Mouse (Mus musculus): ENCODE data around the gene Stk32b. TPM values are rescaled to one million over a fixed set of nuclear protein-coding genes. Genes with fewer than 3 reads are reported as not detected.

Gene Stk32b
- polyA plus RNA-seq, 1 experiment from 2014 or later: 3.8 TPM

- Histone ChIP-seq H3K36me3 (ENCODE audit: insufficient read depth, low read length) (no peaks in the 10 kb centered on the region), H3K9me3 (ENCODE audit: low read length) (peaks cover 6% of the 10 kb centered on the region), H3K4me3 (ENCODE audit: low read length) (no peak overlapping the region), H3K9ac (replicated peaks; ENCODE audit: low read length) (no peak overlapping the region), H3K4me1 (ENCODE audit: insufficient read depth, low read length) (no peaks in the 10 kb centered on the region), H3K27ac (ENCODE audit: low read length) (no peak overlapping the region), H3K27me3 (ENCODE audit: insufficient read depth, low read length) (no peaks in the 10 kb centered on the region), H3K4me2 (replicated peaks; ENCODE audit: low read depth, low read length) (no peak overlapping the region)
- ATAC-seq (ENCODE audit: low FRiP score, low TSS enrichment): no peak
- 79% methylated on average over 2 of the region's 2 CpGs for WGBS
Measured at GRCm38 (mm10) chr5:37634791-37635190, 82.2 kb downstream of the Stk32b start.

DNA sequence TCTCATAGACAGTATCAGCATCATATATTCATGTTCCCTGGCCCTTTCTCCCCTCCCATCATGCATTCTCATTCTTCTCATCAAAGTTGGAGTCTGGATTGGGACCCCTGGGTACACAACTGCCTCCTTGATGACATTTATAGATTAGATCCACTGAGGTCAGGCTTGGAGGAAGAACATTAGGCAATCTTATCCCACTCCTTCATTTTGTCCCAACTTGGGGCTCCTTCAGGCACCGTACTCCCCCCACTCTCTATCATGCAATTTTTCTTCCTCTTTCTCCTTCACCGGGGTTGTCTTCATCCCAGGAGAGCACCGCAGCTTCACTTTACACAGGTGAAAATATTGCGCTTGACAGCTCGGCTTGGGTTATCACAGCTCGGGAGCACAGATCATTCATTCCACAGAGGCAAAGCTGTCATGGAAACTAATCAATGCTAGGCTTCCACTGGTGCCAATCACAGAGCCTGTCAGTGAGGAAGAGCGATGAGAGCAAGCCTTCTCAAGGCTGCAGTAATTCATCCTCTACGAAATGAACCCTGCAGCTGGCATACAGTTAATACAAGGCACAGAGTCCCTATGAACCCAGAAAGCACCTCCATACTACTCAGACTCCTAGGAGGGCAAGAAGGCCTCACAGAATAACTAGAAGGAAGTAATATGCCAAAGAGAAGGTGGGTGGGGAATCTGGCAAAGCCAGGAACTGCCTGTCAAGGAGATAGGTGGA, 89.4 kb downstream of the Stk32b start:
- no peaks in the 10 kb centered on the region for H3K27me3 ChIP-seq (ENCODE audit: insufficient read depth, low read length)
- no peaks in the 10 kb centered on the region for H3K36me3 ChIP-seq (ENCODE audit: insufficient read depth, low read length)
- H3K9me3 ChIP-seq (ENCODE audit: low read length): peaks cover 7% of the 10 kb centered on the region
- H3K4me2 ChIP-seq (replicated peaks; ENCODE audit: low read depth, low read length): no peak overlapping the region
- no peak for ATAC-seq (ENCODE audit: low FRiP score, low TSS enrichment)
- no peaks in the 10 kb centered on the region for H3K4me1 ChIP-seq (ENCODE audit: insufficient read depth, low read length)
- no peak overlapping the region for H3K27ac ChIP-seq (ENCODE audit: low read length)
- no peak overlapping the region for H3K9ac ChIP-seq (replicated peaks; ENCODE audit: low read length)
- H3K4me3 ChIP-seq (ENCODE audit: low read length): no peak overlapping the region
- 84% methylated on average over 8 of the region's 8 CpGs for WGBS

DNA sequence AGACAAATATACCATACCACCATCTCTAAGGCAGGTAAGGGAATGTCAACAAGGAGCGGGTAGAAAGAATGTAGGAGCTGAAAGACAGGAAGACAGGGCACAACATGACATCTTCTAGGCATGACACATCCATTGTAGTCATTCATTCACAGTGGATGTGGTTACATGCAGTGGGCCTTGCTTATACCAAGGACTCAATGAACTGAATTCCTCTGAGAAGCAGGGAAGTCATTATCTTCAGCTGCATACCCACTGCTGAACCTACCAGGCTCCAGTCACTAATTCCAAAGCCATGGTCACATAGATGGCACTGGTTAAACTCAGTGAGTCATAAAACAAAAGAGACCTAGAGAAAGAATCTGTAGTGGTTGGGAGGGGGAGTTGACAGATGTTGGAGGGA, 105.1 kb downstream of the Stk32b start:
- H3K4me1 ChIP-seq (ENCODE audit: insufficient read depth, low read length): no peaks in the 10 kb centered on the region
- WGBS: 97% methylated on average over 1 of the region's 1 CpGs
- ATAC-seq (ENCODE audit: low FRiP score, low TSS enrichment): no peak
- H3K9ac ChIP-seq (replicated peaks; ENCODE audit: low read length): no peak overlapping the region
- no peak overlapping the region for H3K4me2 ChIP-seq (replicated peaks; ENCODE audit: low read depth, low read length)
- no peaks in the 10 kb centered on the region for H3K36me3 ChIP-seq (ENCODE audit: insufficient read depth, low read length)
- no peak overlapping the region for H3K4me3 ChIP-seq (ENCODE audit: low read length)
- H3K9me3 ChIP-seq (ENCODE audit: low read length): no peaks in the 10 kb centered on the region
- H3K27me3 ChIP-seq (ENCODE audit: insufficient read depth, low read length): no peaks in the 10 kb centered on the region
- H3K27ac ChIP-seq (ENCODE audit: low read length): no peak overlapping the region

GRCm38 (mm10) chr5:37599566-37599965, 117.4 kb downstream of the Stk32b start:
- no peaks in the 10 kb centered on the region for H3K27me3 ChIP-seq (ENCODE audit: insufficient read depth, low read length)
- no peak overlapping the region for H3K4me3 ChIP-seq (ENCODE audit: low read length)
- H3K9ac ChIP-seq (replicated peaks; ENCODE audit: low read length): no peak overlapping the region
- H3K4me2 ChIP-seq (replicated peaks; ENCODE audit: low read depth, low read length): no peak overlapping the region
- ATAC-seq (ENCODE audit: low FRiP score, low TSS enrichment): no peak
- no peaks in the 10 kb centered on the region for H3K4me1 ChIP-seq (ENCODE audit: insufficient read depth, low read length)
- WGBS: 90% methylated on average over 1 of the region's 1 CpGs
- H3K36me3 ChIP-seq (ENCODE audit: insufficient read depth, low read length): no peaks in the 10 kb centered on the region
- no peaks in the 10 kb centered on the region for H3K9me3 ChIP-seq (ENCODE audit: low read length)
- H3K27ac ChIP-seq (ENCODE audit: low read length): no peak overlapping the region

GRCm38 (mm10) chr5:37598271-37598670, 118.7 kb downstream of the Stk32b start:
- WGBS: 87% methylated on average over 4 of the region's 4 CpGs
- H3K27me3 ChIP-seq (ENCODE audit: insufficient read depth, low read length): no peaks in the 10 kb centered on the region
- H3K4me1 ChIP-seq (ENCODE audit: insufficient read depth, low read length): no peaks in the 10 kb centered on the region
- ATAC-seq (ENCODE audit: low FRiP score, low TSS enrichment): no peak
- H3K9me3 ChIP-seq (ENCODE audit: low read length): no peaks in the 10 kb centered on the region
- no peaks in the 10 kb centered on the region for H3K36me3 ChIP-seq (ENCODE audit: insufficient read depth, low read length)
- no peak overlapping the region for H3K4me2 ChIP-seq (replicated peaks; ENCODE audit: low read depth, low read length)
- no peak overlapping the region for H3K4me3 ChIP-seq (ENCODE audit: low read length)
- no peak overlapping the region for H3K9ac ChIP-seq (replicated peaks; ENCODE audit: low read length)
- no peak overlapping the region for H3K27ac ChIP-seq (ENCODE audit: low read length)

GRCm38 (mm10) chr5:37592411-37592810, 124.6 kb downstream of the Stk32b start:
- no peak for ATAC-seq (ENCODE audit: low FRiP score, low TSS enrichment)
- no peak overlapping the region for H3K4me2 ChIP-seq (replicated peaks; ENCODE audit: low read depth, low read length)
- no peak overlapping the region for H3K4me3 ChIP-seq (ENCODE audit: low read length)
- no peaks in the 10 kb centered on the region for H3K27me3 ChIP-seq (ENCODE audit: insufficient read depth, low read length)
- no peaks in the 10 kb centered on the region for H3K9me3 ChIP-seq (ENCODE audit: low read length)
- H3K9ac ChIP-seq (replicated peaks; ENCODE audit: low read length): no peak overlapping the region
- no peak overlapping the region for H3K27ac ChIP-seq (ENCODE audit: low read length)
- no peaks in the 10 kb centered on the region for H3K4me1 ChIP-seq (ENCODE audit: insufficient read depth, low read length)
- no peaks in the 10 kb centered on the region for H3K36me3 ChIP-seq (ENCODE audit: insufficient read depth, low read length)
- 72% methylated on average over 5 of the region's 5 CpGs for WGBS

DNA sequence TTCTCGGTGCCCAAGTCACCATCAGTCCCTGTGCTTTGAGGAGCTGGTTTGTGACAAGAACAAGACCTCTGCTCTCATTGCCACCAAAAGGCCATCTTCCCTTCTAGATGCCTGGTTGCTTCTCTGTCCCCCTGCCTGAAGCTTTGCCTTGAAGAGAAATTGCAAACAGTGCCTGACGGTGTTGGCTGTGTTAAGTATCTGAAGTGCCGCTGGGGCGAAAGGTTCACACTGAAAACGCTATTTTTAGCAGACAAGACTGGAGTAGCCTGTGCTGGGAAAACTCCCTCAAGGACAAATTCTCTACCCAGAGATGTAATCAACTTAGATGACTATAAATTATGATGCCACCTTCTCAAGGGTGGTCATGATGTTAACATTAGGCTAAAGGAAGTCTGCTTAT, 129.1 kb downstream of the Stk32b start:
- WGBS: 66% methylated on average over 5 of the region's 5 CpGs
- no peaks in the 10 kb centered on the region for H3K4me1 ChIP-seq (ENCODE audit: insufficient read depth, low read length)
- H3K27me3 ChIP-seq (ENCODE audit: insufficient read depth, low read length): no peaks in the 10 kb centered on the region
- no peak overlapping the region for H3K9ac ChIP-seq (replicated peaks; ENCODE audit: low read length)
- H3K9me3 ChIP-seq (ENCODE audit: low read length): no peaks in the 10 kb centered on the region
- no peak overlapping the region for H3K4me2 ChIP-seq (replicated peaks; ENCODE audit: low read depth, low read length)
- no peaks in the 10 kb centered on the region for H3K36me3 ChIP-seq (ENCODE audit: insufficient read depth, low read length)
- no peak for ATAC-seq (ENCODE audit: low FRiP score, low TSS enrichment)
- H3K4me3 ChIP-seq (ENCODE audit: low read length): no peak overlapping the region
- no peak overlapping the region for H3K27ac ChIP-seq (ENCODE audit: low read length)

GRCm38 (mm10) chr5:37586071-37586470, 130.9 kb downstream of the Stk32b start:
- WGBS: 69% methylated on average over 6 of the region's 6 CpGs
- H3K9me3 ChIP-seq (ENCODE audit: low read length): no peaks in the 10 kb centered on the region
- no peak overlapping the region for H3K4me2 ChIP-seq (replicated peaks; ENCODE audit: low read depth, low read length)
- no peaks in the 10 kb centered on the region for H3K36me3 ChIP-seq (ENCODE audit: insufficient read depth, low read length)
- ATAC-seq (ENCODE audit: low FRiP score, low TSS enrichment): no peak
- H3K27me3 ChIP-seq (ENCODE audit: insufficient read depth, low read length): no peaks in the 10 kb centered on the region
- no peak overlapping the region for H3K27ac ChIP-seq (ENCODE audit: low read length)
- H3K9ac ChIP-seq (replicated peaks; ENCODE audit: low read length): no peak overlapping the region
- no peaks in the 10 kb centered on the region for H3K4me1 ChIP-seq (ENCODE audit: insufficient read depth, low read length)
- H3K4me3 ChIP-seq (ENCODE audit: low read length): no peak overlapping the region

- no peak overlapping the region for H3K27ac ChIP-seq (ENCODE audit: low read length)
- no peak for ATAC-seq (ENCODE audit: low FRiP score, low TSS enrichment)
- WGBS: 50% methylated on average over 6 of the region's 6 CpGs
- no peak overlapping the region for H3K4me2 ChIP-seq (replicated peaks; ENCODE audit: low read depth, low read length)
- H3K4me3 ChIP-seq (ENCODE audit: low read length): no peak overlapping the region
- H3K36me3 ChIP-seq (ENCODE audit: insufficient read depth, low read length): no peaks in the 10 kb centered on the region
- H3K4me1 ChIP-seq (ENCODE audit: insufficient read depth, low read length): no peaks in the 10 kb centered on the region
- no peaks in the 10 kb centered on the region for H3K27me3 ChIP-seq (ENCODE audit: insufficient read depth, low read length)
- H3K9me3 ChIP-seq (ENCODE audit: low read length): no peaks in the 10 kb centered on the region
- H3K9ac ChIP-seq (replicated peaks; ENCODE audit: low read length): no peak overlapping the region
Measured at GRCm38 (mm10) chr5:37575427-37575826, 141.5 kb downstream of the Stk32b start.

DNA sequence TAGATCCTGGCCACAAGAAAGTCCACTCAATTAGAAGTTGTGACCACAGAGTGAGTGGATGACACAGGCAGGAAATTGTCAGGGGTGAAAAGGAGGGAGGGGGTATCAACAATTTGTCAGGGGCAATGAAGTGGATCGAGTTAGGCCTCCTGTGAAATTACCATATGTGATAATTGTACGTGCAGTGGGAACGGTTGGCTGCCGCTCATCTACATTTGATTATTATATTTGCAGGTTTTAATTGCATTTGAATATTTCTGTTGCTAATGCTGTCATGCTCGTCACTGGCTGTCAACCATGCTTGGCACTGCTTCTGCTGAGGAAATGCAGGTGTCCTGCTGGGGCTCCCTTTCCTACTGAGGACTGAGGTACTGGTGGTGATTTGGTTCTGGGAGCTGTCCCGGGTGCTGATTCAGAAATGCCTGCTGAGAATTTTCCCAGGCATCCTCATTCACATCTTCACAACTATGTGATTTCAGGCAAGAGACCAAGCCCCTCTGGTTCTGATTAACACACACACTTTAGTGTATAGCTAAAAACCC, 159.6 kb downstream of the Stk32b start:
- 56% methylated on average over 6 of the region's 6 CpGs for WGBS
- no peaks in the 10 kb centered on the region for H3K9me3 ChIP-seq (ENCODE audit: low read length)

More for the DNA sequence above, 159.6 kb downstream of the Stk32b start:
- ATAC-seq (ENCODE audit: low FRiP score, low TSS enrichment): no peak
- H3K9ac ChIP-seq (replicated peaks; ENCODE audit: low read length): no peak overlapping the region
- no peak overlapping the region for H3K27ac ChIP-seq (ENCODE audit: low read length)
- no peaks in the 10 kb centered on the region for H3K4me1 ChIP-seq (ENCODE audit: insufficient read depth, low read length)
- H3K4me3 ChIP-seq (ENCODE audit: low read length): no peak overlapping the region
- no peaks in the 10 kb centered on the region for H3K36me3 ChIP-seq (ENCODE audit: insufficient read depth, low read length)
- no peak overlapping the region for H3K4me2 ChIP-seq (replicated peaks; ENCODE audit: low read depth, low read length)
- H3K27me3 ChIP-seq (ENCODE audit: insufficient read depth, low read length): no peaks in the 10 kb centered on the region

Measured in kidney, embryonic 16.5 days (tissue).